ENCODE assay signal across 8 mouse cellular contexts in genomic region chr17:47428831-47429304, GRCm38 (mm10). TPM values are rescaled to one million over a fixed set of nuclear protein-coding genes. Genes with fewer than 3 reads are reported as not detected.
DNase-seq lines count a peak whose midpoint lies in the region; ATAC-seq lines count a peak whose summit lies in the region.

No protein-coding gene starts in this region.

- no peak overlapping the region for H3K9ac ChIP-seq in limb, embryonic 12.5 days (replicated peaks)
- H3K9ac ChIP-seq in midbrain, embryonic 15.5 days = no peak overlapping the region

- intact Hi-C loops in heart, postnatal 25 days (cut with DNase I) = no loop called here

- H3K4me3 ChIP-seq in embryonic facial prominence, embryonic 10.5 days = 0 out of 2 replicates have a peak overlapping the region, but pooled peaks have one; percentile 16
- H3K4me3 ChIP-seq in limb, embryonic 12.5 days (replicated peaks) = no peak overlapping the region
- no peak overlapping the region for H3K4me3 ChIP-seq in midbrain, embryonic 15.5 days

- peak overlapping the region; percentile 19; the same call in 1 of the 2 replicates for H3K27ac ChIP-seq in embryonic facial prominence, embryonic 10.5 days (replicated peaks)
- H3K27ac ChIP-seq in limb, embryonic 12.5 days = no peak overlapping the region
- H3K27ac ChIP-seq in midbrain, embryonic 15.5 days = no peak overlapping the region

- peak; percentile 85 for DNase-seq in MN1 (ENCODE audit: low spot score)
- peak; percentile 74 for DNase-seq in embryonic facial prominence, embryonic 10.5 days (ENCODE audit: low spot score)
- DNase-seq in heart, postnatal 25 days (ENCODE audit: low spot score) = peak; percentile 10
- no peak for DNase-seq in urinary bladder, postnatal 10 days (ENCODE audit: low spot score)
- DNase-seq in testis, postnatal 14 days (ENCODE audit: low spot score) = no peak
- no peak for DNase-seq in urinary bladder, adult 2 months (ENCODE audit: low spot score)

- ATAC-seq in limb, embryonic 12.5 days (ENCODE audit: insufficient number of reproducible peaks, insufficient read depth, low FRiP score, low TSS enrichment, low read depth) = 0 out of 2 replicates have a peak, but pooled peaks have one; percentile 66
- ATAC-seq in midbrain, embryonic 15.5 days (replicated peaks) = peak; percentile 78

- H3K4me2 ChIP-seq in limb, embryonic 12.5 days = peak overlapping the region; percentile 11; the same call in 1 of the 2 replicates
- H3K4me2 ChIP-seq in midbrain, embryonic 15.5 days = peak overlapping the region; percentile 19; the same call in 1 of the 2 replicates

- H3K36me3 ChIP-seq in embryonic facial prominence, embryonic 10.5 days (replicated peaks) = no peaks in the 10 kb centered on the region
- H3K36me3 ChIP-seq in limb, embryonic 12.5 days = no peaks in the 10 kb centered on the region
- no peaks in the 10 kb centered on the region for H3K36me3 ChIP-seq in midbrain, embryonic 15.5 days (replicated peaks)

- 9% methylated on average over 8 of the region's 8 CpGs for WGBS in embryonic facial prominence, embryonic 10.5 days
- 15% methylated on average over 8 of the region's 8 CpGs for WGBS in limb, embryonic 12.5 days
- 3% methylated on average over 8 of the region's 8 CpGs for WGBS in midbrain, embryonic 15.5 days

- H3K4me1 ChIP-seq in embryonic facial prominence, embryonic 10.5 days = peaks cover 18% of the 10 kb centered on the region
- H3K4me1 ChIP-seq in limb, embryonic 12.5 days (replicated peaks) = no peaks in the 10 kb centered on the region
- peaks cover 8% of the 10 kb centered on the region; the same call in 1 of the 2 replicates for H3K4me1 ChIP-seq in midbrain, embryonic 15.5 days

- H3K27me3 ChIP-seq in embryonic facial prominence, embryonic 10.5 days (replicated peaks; ENCODE audit: low read depth, poor library complexity, severe bottlenecking) = peaks cover 12% of the 10 kb centered on the region; the same call in 1 of the 2 replicates
- peaks cover 35% of the 10 kb centered on the region for H3K27me3 ChIP-seq in limb, embryonic 12.5 days
- no peaks in the 10 kb centered on the region; the same call in 1 of the 2 replicates for H3K27me3 ChIP-seq in midbrain, embryonic 15.5 days (replicated peaks)

- no peaks in the 10 kb centered on the region for H3K9me3 ChIP-seq in embryonic facial prominence, embryonic 10.5 days
- no peaks in the 10 kb centered on the region for H3K9me3 ChIP-seq in limb, embryonic 12.5 days
- no peaks in the 10 kb centered on the region for H3K9me3 ChIP-seq in midbrain, embryonic 15.5 days

RNA-seq across cellular contexts. Expression of gene AI661453, which starts 7.5 kb away (rescaled TPM):
- 0.27 and 0.36 TPM in 2 replicates for polyA plus RNA-seq in embryonic facial prominence, embryonic 10.5 days (2016; fragmentation: Nextera tagmentation; extraction: Ambion mirVana)
- total RNA-seq in heart, postnatal 25 days (2021) = 1 to 10 TPM in 1 of 2 experiments, under 1 TPM in 1; 0.96 to 2.0 TPM
- polyA plus RNA-seq in limb, embryonic 12.5 days (2016; fragmentation: Nextera tagmentation; extraction: Ambion mirVana) = 0.37 and 0.55 TPM in 2 replicates
- polyA plus RNA-seq in midbrain, embryonic 15.5 days (2015; fragmentation: Nextera tagmentation; extraction: Ambion mirVana) = 0.26 and 0.33 TPM in 2 replicates
- polyA plus RNA-seq in urinary bladder, adult 2 months (2012; rRNA removed) = 9.4 and 14.9 TPM in 2 replicates

RNA-seq across cellular contexts. Expression of gene 1700001C19Rik, which starts 8.3 kb away (rescaled TPM):
- polyA plus RNA-seq in embryonic facial prominence, embryonic 10.5 days (2016; fragmentation: Nextera tagmentation; extraction: Ambion mirVana) = 0.25 TPM in 1 of 2 replicates, not detected in the other
- not detected for total RNA-seq in heart, postnatal 25 days (2021)
- 0.20 and 0.37 TPM in 2 replicates for polyA plus RNA-seq in limb, embryonic 12.5 days (2016; fragmentation: Nextera tagmentation; extraction: Ambion mirVana)
- polyA plus RNA-seq in midbrain, embryonic 15.5 days (2015; fragmentation: Nextera tagmentation; extraction: Ambion mirVana) = 0.44 and 0.77 TPM in 2 replicates
- 0.26 and 0.43 TPM in 2 replicates for polyA plus RNA-seq in urinary bladder, adult 2 months (2012; rRNA removed)

RNA-seq across cellular contexts. Expression of gene Guca1a, which starts 28.5 kb away (rescaled TPM):
- polyA plus RNA-seq in embryonic facial prominence, embryonic 10.5 days (2016; fragmentation: Nextera tagmentation; extraction: Ambion mirVana) = 0.41 and 0.81 TPM in 2 replicates
- total RNA-seq in heart, postnatal 25 days (2021) = under 1 TPM in 1 of 2 experiments, not detected in 1; 0.39 TPM
- polyA plus RNA-seq in limb, embryonic 12.5 days (2016; fragmentation: Nextera tagmentation; extraction: Ambion mirVana) = 0.40 and 0.83 TPM in 2 replicates
- polyA plus RNA-seq in midbrain, embryonic 15.5 days (2015; fragmentation: Nextera tagmentation; extraction: Ambion mirVana) = 0.60 and 0.92 TPM in 2 replicates
- 4.5 and 5.4 TPM in 2 replicates for polyA plus RNA-seq in urinary bladder, adult 2 months (2012; rRNA removed)

RNA-seq across cellular contexts. Expression of gene Guca1b, which starts 43.7 kb away (rescaled TPM):
- 1.2 and 1.7 TPM in 2 replicates for polyA plus RNA-seq in embryonic facial prominence, embryonic 10.5 days (2016; fragmentation: Nextera tagmentation; extraction: Ambion mirVana)
- under 1 TPM; 0.36 to 0.65 TPM for total RNA-seq in heart, postnatal 25 days (2021)
- polyA plus RNA-seq in limb, embryonic 12.5 days (2016; fragmentation: Nextera tagmentation; extraction: Ambion mirVana) = 0.45 and 0.55 TPM in 2 replicates
- 0.30 and 0.57 TPM in 2 replicates for polyA plus RNA-seq in midbrain, embryonic 15.5 days (2015; fragmentation: Nextera tagmentation; extraction: Ambion mirVana)
- polyA plus RNA-seq in urinary bladder, adult 2 months (2012; rRNA removed) = 5.2 and 5.5 TPM in 2 replicates

Comparison
In these comparisons a context has a peak if more than half of its experiments do, and no peak if none do; other contexts are left out.
1. DNase-seq: peak in MN1 (single experiment), embryonic facial prominence, embryonic 10.5 days (single experiment) and heart, postnatal 25 days (single experiment); none in urinary bladder, postnatal 10 days (single experiment), testis, postnatal 14 days (single experiment) and urinary bladder, adult 2 months (single experiment).